Mouse (Mus musculus): ENCODE results near the gene Gtf2e1. TPM values are rescaled to one million over a fixed set of nuclear protein-coding genes. Genes with fewer than 3 reads are reported as not detected.

Gtf2e1 gene
- total and polyA plus RNA-seq, 3 experiments = 3.3 to 6.6 (median 6.4) TPM

DNA sequence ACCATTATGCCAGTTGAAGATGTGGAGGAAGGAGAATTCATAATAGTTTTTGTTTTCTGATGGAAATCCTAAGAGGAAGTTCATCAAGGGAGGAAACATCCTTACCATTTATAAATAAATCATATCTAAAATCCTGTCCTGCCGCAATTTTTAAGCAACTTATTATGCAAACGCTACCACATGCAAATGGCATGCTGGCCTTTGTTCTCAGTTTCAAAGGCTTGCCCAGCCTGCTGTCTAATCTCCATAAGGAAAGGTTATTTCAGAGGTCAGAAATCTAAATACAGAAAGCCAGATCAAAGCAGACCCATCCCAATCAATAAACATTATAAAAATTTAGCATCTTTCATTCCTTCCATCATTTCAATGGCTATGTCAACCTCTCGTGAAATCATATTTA is 42.3 kb upstream of the Gtf2e1 start:
- Histone ChIP-seq H3K79me2 (replicated peaks; ENCODE audit: control insufficient read depth, insufficient read depth, low read length) (no peaks in the 10 kb centered on the region), H3K4me1 (ENCODE audit: control insufficient read depth, insufficient read depth, low read length) (no peaks in the 10 kb centered on the region; the same call in 1 of the 2 replicates), H3K4me3 (no peak overlapping the region), H3K27me3 (ENCODE audit: control insufficient read depth, insufficient read depth, low read length) (no peaks in the 10 kb centered on the region), H3K36me3 (ENCODE audit: control insufficient read depth, insufficient read depth, low read length) (no peaks in the 10 kb centered on the region), H3K27ac (no peak overlapping the region), H3K9ac (ENCODE audit: low read depth, low read length) (no peak overlapping the region)
- TF ChIP-seq EP300 (IDR thresholded peaks at IDR 0.05; ENCODE audit: insufficient read depth, low read depth, low read length) = no peak
- TF ChIP-seq CTCF (IDR thresholded peaks at IDR 0.05) = no peak
- no peak for TF ChIP-seq POLR2A (IDR thresholded peaks at IDR 0.05; ENCODE audit: insufficient read depth, low read depth, low read length)
- 75% methylated on average over 3 of the region's 3 CpGs for WGBS
- DNase-seq = no peak
- intact Hi-C loops (cut with DNase I) = no loop called here

DNA sequence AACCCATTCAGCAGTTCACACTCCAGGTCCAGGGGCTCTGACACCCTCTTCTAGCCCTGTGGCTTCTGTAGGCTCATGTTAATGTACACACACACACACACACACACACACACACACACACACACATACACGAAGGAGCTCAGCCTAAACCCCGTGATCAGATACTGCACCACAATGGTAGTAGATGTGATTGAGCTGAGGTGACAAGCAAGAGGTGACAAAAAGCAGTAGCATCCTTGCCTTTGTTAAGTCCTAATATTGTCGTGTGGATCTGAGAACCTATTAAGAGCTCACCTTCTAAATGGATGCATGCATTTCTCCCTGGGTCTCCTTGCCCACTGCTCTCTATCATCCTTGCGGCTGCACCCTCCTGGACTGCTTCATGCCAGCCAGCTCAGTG is 41.1 kb upstream of the Gtf2e1 start:
- Histone ChIP-seq H3K4me3 (no peak overlapping the region), H3K4me1 (ENCODE audit: control insufficient read depth, insufficient read depth, low read length) (no peaks in the 10 kb centered on the region; the same call in 1 of the 2 replicates), H3K36me3 (ENCODE audit: control insufficient read depth, insufficient read depth, low read length) (no peaks in the 10 kb centered on the region), H3K27me3 (ENCODE audit: control insufficient read depth, insufficient read depth, low read length) (no peaks in the 10 kb centered on the region), H3K79me2 (replicated peaks; ENCODE audit: control insufficient read depth, insufficient read depth, low read length) (no peaks in the 10 kb centered on the region), H3K27ac (no peak overlapping the region), H3K9ac (ENCODE audit: low read depth, low read length) (no peak overlapping the region)
- 84% methylated on average over 4 of the region's 4 CpGs for WGBS
- DNase-seq = no peak
- intact Hi-C loops (cut with DNase I) = no loop called here
- TF ChIP-seq EP300 (IDR thresholded peaks at IDR 0.05; ENCODE audit: insufficient read depth, low read depth, low read length) = no peak
- no peak for TF ChIP-seq CTCF (IDR thresholded peaks at IDR 0.05)
- no peak for TF ChIP-seq POLR2A (IDR thresholded peaks at IDR 0.05; ENCODE audit: insufficient read depth, low read depth, low read length)

- H3K27ac ChIP-seq = no peak within 1 kb of the TSS
- no peak for DNase-seq
- no peaks in the 10 kb centered on the region for H3K36me3 ChIP-seq (ENCODE audit: control insufficient read depth, insufficient read depth, low read length)
- TF ChIP-seq EP300 (IDR thresholded peaks at IDR 0.05; ENCODE audit: insufficient read depth, low read depth, low read length) (no peak), CTCF (IDR thresholded peaks at IDR 0.05) (no peak), POLR2A (IDR thresholded peaks at IDR 0.05; ENCODE audit: insufficient read depth, low read depth, low read length) (no peak)
- 53% methylated on average over 4 of the region's 4 CpGs for WGBS
- intact Hi-C loops (cut with DNase I) = no loop called here
- no peak within 1 kb of the TSS for H3K4me3 ChIP-seq
- no peaks in the 10 kb centered on the region; the same call in 1 of the 2 replicates for H3K4me1 ChIP-seq (ENCODE audit: control insufficient read depth, insufficient read depth, low read length)
- no peaks in the 10 kb centered on the region for H3K79me2 ChIP-seq (replicated peaks; ENCODE audit: control insufficient read depth, insufficient read depth, low read length)
- no peak within 1 kb of the TSS for H3K9ac ChIP-seq (ENCODE audit: low read depth, low read length)
- no peaks in the 10 kb centered on the region for H3K27me3 ChIP-seq (ENCODE audit: control insufficient read depth, insufficient read depth, low read length)
Observed at GRCm38 (mm10) chr16:37579994-37580393, 40.4 kb upstream of the Gtf2e1 start, which contains the start of gene Hgd. Hgd (plus strand) TSS chr16:37580153.

- H3K27me3 ChIP-seq (ENCODE audit: control insufficient read depth, insufficient read depth, low read length) = no peaks in the 10 kb centered on the region
- H3K4me1 ChIP-seq (ENCODE audit: control insufficient read depth, insufficient read depth, low read length) = no peaks in the 10 kb centered on the region; the same call in 1 of the 2 replicates
- no peaks in the 10 kb centered on the region for H3K79me2 ChIP-seq (replicated peaks; ENCODE audit: control insufficient read depth, insufficient read depth, low read length)
- 62% methylated on average over 1 of the region's 1 CpGs for WGBS
- no peak for TF ChIP-seq EP300 (IDR thresholded peaks at IDR 0.05; ENCODE audit: insufficient read depth, low read depth, low read length)
- no peak for TF ChIP-seq POLR2A (IDR thresholded peaks at IDR 0.05; ENCODE audit: insufficient read depth, low read depth, low read length)
- TF ChIP-seq CTCF (IDR thresholded peaks at IDR 0.05) = no peak
- intact Hi-C loops (cut with DNase I) = no loop called here
- H3K9ac ChIP-seq (ENCODE audit: low read depth, low read length) = no peak overlapping the region
- no peaks in the 10 kb centered on the region for H3K36me3 ChIP-seq (ENCODE audit: control insufficient read depth, insufficient read depth, low read length)
- no peak overlapping the region for H3K4me3 ChIP-seq
- no peak overlapping the region for H3K27ac ChIP-seq
- DNase-seq = no peak
Observed at GRCm38 (mm10) chr16:37579591-37579990, 40.0 kb upstream of the Gtf2e1 start.

GRCm38 (mm10) chr16:37575325-37575724 is 35.7 kb upstream of the Gtf2e1 start:
- H3K27me3 ChIP-seq (ENCODE audit: control insufficient read depth, insufficient read depth, low read length) = no peaks in the 10 kb centered on the region
- intact Hi-C loops (cut with DNase I) = no loop called here
- no peaks in the 10 kb centered on the region for H3K79me2 ChIP-seq (replicated peaks; ENCODE audit: control insufficient read depth, insufficient read depth, low read length)
- H3K9ac ChIP-seq (ENCODE audit: low read depth, low read length) = no peak overlapping the region
- no peak overlapping the region for H3K4me3 ChIP-seq
- H3K4me1 ChIP-seq (ENCODE audit: control insufficient read depth, insufficient read depth, low read length) = no peaks in the 10 kb centered on the region
- no peak for DNase-seq
- TF ChIP-seq CTCF (IDR thresholded peaks at IDR 0.05) = no peak
- TF ChIP-seq EP300 (IDR thresholded peaks at IDR 0.05; ENCODE audit: insufficient read depth, low read depth, low read length) = no peak
- no peak for TF ChIP-seq POLR2A (IDR thresholded peaks at IDR 0.05; ENCODE audit: insufficient read depth, low read depth, low read length)
- 53% methylated on average over 3 of the region's 3 CpGs for WGBS
- no peaks in the 10 kb centered on the region for H3K36me3 ChIP-seq (ENCODE audit: control insufficient read depth, insufficient read depth, low read length)
- H3K27ac ChIP-seq = no peak overlapping the region

DNA sequence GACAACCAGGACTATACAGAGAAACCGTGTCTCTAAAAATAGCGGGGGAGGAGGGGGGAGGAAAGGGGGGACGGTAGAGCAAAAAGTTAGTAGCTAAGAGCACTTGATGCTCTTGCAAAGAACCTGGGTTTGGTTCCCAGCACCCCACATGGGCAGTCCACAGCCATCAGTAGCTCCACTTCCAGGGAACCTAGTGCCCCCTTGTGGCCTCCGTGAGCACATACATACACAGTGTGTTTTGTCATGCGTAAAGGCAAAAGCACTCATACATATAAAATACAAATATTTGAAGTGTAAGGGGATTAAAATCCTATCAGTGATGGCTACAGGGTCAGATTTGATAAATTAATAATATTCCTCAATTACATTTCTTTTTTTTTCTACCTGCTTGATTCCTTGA is 33.5 kb upstream of the Gtf2e1 start:
- intact Hi-C loops (cut with DNase I) = no loop called here
- Histone ChIP-seq H3K9ac (ENCODE audit: low read depth, low read length) (no peak overlapping the region), H3K27ac (no peak overlapping the region), H3K4me1 (ENCODE audit: control insufficient read depth, insufficient read depth, low read length) (no peaks in the 10 kb centered on the region), H3K4me3 (no peak overlapping the region), H3K36me3 (ENCODE audit: control insufficient read depth, insufficient read depth, low read length) (no peaks in the 10 kb centered on the region), H3K79me2 (replicated peaks; ENCODE audit: control insufficient read depth, insufficient read depth, low read length) (no peaks in the 10 kb centered on the region), H3K27me3 (ENCODE audit: control insufficient read depth, insufficient read depth, low read length) (no peaks in the 10 kb centered on the region)
- WGBS = 83% methylated on average over 5 of the region's 5 CpGs
- DNase-seq = no peak
- TF ChIP-seq POLR2A (IDR thresholded peaks at IDR 0.05; ENCODE audit: insufficient read depth, low read depth, low read length) (no peak), CTCF (IDR thresholded peaks at IDR 0.05) (peak; percentile 31)
